Mouse (Mus musculus): ENCODE results near the gene Tmc1.

Tmc1 gene

DNA sequence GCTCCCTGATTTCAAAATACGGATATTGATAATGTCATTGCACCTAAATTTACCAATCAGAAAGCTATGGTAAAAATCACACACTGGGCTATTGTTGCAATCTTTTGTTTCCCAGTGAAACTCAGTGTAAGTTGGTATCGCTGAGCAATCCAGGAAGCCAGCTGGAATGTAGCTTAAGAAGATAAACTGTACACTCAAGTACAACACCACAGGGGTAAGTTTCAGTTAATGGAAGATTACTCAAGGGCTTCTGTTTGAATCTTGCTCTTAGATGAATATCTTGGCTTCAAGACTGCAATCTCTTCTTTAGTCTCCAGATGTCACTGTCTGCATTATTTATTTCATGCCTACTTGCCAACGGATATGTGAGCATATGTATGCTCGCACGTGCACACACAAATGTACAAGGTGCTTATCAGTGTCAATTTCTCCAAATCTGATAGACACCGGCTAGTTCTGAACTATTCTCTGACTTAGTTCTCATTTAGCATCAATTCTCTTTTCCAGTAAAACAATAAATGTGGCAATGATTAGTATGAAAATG lies 156.4 kb downstream of the Tmc1 start:
- DNase-seq (ENCODE audit: low spot score) = no peak

DNA sequence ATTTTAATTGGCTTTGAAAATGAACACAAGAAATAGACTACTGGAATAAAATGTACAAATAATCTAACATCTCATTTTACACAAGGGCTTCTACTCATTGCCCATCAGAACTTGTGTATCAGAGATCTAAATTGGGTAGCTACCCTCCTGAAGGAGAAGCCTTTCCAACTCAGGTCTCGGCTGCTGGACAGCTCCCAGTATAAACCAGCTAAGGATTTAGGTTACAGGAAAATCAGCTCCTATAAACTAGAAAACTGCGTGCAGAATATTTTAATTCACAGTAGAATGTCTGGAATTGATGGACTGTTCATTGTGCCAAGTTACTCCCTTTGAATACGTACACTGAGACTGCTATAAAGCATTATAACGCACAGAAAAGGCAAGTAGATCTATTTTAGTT lies 158.0 kb downstream of the Tmc1 start:
- no peak for DNase-seq (ENCODE audit: low spot score)

DNA sequence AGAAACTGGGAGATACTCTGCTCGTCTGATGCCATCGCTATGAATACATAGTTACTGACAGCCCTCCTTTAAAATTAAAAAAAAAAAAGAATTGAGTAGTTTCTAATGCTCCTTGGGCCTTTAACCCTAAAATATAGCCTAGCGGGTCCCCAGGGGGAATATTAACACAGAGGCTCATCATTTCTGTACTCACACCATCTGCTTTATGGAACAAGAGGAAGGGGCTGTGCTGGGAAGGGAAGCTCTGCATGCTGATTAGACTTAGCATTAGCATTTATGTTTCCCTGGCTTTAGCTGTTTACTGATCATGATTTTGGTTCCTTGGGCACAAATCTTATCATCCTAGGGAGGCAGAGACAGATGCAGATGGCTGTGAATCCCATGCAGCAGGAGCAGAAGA lies 159.0 kb downstream of the Tmc1 start:
- no peak for DNase-seq (ENCODE audit: low spot score)

DNA sequence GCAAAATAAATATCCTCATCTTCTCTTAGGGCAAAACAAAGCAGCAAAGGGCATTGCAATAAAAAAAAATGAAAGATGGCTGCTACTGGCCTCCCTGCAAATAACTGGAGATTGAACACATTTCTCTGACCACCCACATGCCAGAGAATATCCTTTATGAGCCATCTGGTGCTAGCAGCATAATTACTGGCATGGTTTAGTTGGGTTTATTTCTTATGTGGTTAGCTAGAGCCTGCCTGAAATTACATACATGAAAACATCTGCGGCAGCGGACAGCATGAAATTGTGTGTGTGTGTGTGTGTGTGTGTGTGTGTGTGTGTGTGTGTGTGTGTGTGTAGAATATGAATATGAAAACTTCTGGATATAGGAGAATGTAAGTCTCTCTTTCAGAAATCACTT lies 161.2 kb downstream of the Tmc1 start:
- no peak for DNase-seq (ENCODE audit: low spot score)

DNA sequence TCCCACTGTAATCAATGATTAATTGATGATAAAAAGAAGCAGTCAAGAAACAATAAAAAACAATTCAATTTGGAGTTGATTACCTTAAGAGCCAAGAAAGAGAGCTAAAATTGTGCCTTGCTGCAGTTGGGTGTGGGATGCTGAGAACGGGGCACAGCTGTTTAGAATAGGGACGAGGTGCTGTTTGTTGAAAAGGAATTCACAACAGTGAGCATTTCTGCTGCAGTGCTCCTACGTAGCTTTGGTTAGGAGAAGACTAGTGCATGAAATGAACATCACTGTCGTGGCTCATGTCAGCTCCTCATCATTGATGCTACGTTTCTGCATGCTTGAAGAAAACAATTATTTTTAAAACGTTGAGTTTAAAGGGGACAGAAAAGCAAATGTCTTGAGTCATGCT lies 166.7 kb downstream of the Tmc1 start:
- no peak for DNase-seq (ENCODE audit: low spot score)

DNA sequence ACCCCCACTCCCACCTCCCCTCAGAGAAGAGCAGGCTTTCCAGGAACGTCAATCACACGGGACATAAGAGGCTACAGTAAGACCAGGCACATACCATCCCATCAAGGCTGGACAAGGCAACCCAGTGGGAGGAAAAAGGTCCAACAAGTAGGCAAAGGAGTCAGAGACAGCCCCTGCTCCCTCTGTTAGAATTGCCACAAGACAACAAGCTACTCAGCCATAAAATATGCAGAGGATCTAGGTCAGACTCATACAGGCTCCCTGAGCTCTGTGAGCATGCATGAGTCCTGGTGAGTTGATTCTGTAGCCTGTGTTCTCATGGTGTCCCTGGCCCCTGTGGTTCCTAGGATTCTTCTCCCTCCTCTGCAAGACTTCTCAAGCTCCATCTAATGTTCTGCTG lies 178.3 kb downstream of the Tmc1 start:
- no peak for DNase-seq (ENCODE audit: low spot score)

DNA sequence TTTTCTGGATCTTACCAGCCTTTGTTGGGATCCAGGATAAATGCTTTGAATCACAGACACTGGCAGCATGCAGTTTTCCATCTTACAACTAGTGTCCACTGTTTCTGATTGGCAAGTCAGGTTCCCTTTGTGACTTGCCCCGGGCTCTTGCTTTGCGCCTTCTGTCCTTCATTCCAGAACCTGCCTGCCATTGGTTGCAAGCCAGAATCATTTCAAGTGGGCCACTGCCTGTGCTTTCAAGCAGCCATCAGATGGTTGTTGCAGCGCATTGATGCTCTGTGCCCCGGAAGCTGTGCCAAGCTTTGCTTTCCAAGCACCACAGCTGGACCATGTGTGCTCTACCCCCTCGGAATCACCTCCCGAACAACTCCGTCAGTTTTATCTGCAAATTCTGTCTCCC lies 180.1 kb downstream of the Tmc1 start:
- DNase-seq (ENCODE audit: low spot score) = no peak

DNA sequence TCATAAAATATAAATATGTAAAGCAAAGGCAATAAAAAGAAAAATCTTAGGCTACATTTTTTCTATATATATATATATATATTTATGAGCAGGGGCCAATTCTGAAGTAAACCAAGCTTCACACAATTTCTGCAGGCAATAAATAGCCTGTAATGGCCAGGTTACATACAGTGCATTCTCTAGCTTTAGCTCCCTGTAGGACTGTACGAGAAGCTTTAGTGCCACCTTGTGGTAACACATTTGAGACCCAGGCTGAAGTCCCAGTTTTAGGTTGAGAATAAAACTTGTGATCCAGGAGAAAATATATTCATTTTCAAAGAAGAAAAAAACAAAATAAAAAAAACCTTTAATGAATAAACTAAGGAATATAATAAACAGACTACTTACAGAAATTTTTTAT lies 189.8 kb downstream of the Tmc1 start:
- DNase-seq (ENCODE audit: low spot score) = peak; percentile 6

DNA sequence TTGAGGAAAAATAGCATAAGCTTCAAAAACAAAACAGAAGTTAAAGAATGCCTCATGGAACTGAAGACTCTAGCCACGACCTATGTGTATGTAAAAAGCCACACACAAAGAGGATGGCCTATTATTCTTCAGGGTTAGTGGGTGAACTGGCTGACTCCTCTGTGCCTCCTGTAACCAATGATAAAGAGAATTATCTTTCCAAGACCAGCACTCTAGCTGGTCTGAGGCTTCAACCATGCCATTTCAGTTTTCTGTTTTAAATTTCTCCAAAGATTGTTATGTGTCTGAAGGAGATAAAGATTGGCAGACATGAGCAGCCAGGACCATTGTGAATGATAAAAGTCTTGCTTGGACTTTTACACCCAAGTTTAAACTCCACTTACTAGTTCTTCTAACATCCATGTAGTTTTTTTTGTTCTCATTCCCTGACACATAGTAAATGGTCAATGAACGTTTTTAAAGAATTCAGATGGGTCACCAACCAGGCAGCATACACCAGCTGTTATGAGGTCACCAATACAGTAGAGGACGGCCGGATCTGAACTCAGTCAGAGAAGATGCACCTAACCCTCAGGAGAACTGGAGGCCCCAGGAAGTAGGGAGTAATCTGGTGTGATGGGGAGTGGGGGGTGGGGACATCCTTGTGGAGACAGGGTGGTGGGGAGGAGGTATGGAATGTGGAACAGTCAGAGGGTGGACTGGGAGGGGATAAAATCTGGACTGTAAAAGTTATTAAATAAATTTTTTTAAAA lies 192.2 kb downstream of the Tmc1 start:
- no peak for DNase-seq (ENCODE audit: low spot score)

DNA sequence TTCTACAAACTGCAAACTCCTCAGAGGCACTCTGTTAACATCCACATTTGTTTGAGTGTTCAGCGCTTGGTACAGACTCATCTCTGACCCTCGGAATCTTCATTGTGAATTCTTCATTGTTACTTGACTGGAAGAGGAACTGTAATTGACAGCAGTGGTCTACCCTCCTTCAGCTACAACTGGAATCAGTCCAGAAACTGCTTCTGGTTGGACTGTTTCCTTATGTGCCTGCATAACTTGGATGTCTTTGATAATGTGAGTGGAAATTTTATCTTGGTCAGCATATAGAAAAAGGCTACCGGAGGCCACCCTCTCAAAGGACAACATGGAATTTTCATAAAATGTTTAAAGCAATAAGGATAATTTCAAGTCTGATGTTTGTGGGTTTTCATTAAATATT lies 192.9 kb downstream of the Tmc1 start:
- no peak for DNase-seq (ENCODE audit: low spot score)

DNA sequence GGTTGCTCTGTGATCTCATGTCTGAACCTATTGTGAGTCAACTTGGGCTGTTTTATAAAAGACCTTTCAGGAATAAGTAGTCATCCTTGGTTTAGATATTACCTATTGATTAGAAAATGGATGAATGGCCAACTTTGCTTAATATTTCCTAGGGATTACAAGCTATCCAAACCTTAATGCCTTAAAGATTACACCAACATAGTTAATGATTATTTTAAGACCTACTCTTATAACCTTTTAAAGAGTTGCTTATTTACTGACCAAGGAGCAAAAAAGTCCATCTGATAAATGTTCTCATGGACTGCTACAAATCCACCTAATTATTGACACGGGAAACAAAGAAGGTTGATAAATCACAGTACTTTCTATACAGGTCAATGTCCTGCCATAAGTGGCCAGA lies 209.4 kb downstream of the Tmc1 start:
- DNase-seq (ENCODE audit: low spot score) = no peak

Measured in ovary, postnatal 14 days (tissue).